Mouse (Mus musculus): ENCODE data around the gene Mylk.

The Mylk gene

DNA sequence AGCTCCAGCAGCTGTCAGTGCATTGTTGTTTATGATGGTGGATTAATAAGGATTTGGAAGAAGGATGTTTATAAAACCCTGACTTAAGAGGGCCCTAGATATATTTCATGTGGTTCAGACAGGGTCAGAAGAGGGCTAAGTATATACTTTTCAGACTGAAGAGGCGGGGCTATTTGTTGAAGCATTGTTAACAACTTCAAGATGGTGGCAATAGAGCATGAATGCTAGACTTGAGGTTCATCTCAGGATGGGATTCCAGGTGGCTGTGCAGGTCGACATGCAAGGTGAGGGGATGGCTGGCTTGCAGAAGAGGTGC is 240.0 kb downstream of the Mylk start:
- in situ Hi-C loops (cut with MboI): no loop called here

DNA sequence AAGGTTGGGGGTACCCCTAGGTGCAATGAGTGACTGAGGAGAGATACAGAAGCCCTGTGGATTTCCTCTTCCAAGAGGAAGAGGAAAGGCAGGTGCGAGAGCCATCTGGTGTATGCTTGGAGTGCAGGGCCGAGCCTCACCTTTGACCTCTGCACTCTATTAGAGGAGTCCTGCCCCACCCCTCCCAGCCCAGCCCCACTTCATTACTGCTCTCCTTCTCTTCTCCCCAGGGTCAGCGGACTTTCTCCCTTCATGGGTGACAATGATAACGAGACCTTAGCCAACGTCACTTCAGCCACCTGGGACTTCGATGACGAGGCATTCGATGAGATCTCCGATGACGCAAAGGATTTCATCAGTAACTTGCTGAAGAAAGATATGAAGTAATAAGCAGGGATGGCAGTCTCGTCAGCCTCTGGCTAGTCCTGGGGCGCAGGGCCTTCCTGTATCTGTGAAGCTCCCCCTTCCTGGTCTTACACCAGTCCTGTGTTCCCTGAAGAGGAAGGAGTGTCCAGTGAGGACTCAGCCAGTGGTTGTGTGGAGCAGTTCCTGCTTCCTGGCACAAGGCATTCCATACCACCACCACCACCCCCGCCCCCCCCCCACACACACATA is 241.3 kb downstream of the Mylk start:
- in situ Hi-C loops (cut with MboI): no loop called here

DNA sequence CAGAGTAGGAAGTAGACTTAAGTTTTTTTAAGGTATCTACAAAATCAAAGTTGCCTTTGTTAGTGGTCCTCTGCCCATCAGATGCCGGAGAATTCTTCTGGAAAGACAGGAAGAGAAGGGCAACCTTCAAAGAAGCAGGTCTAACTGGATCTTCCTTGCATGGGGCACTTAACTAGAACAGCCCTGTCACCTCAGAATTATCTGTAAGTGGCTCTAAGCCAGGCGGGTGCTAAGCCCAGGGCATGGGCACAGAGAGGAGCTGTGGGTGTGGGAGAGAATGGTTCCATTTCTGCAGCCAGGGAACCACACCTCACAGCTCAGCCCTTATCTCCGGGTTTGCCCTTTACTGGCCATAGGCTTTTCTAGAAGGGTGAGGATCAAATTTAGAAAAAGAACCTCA is 246.4 kb downstream of the Mylk start:
- in situ Hi-C loops (cut with MboI): no loop called here

- in situ Hi-C loops (cut with MboI): no loop called here
These were observed 247.8 kb downstream of the Mylk start for GRCm38 (mm10) chr16:34992854-34993253.

DNA sequence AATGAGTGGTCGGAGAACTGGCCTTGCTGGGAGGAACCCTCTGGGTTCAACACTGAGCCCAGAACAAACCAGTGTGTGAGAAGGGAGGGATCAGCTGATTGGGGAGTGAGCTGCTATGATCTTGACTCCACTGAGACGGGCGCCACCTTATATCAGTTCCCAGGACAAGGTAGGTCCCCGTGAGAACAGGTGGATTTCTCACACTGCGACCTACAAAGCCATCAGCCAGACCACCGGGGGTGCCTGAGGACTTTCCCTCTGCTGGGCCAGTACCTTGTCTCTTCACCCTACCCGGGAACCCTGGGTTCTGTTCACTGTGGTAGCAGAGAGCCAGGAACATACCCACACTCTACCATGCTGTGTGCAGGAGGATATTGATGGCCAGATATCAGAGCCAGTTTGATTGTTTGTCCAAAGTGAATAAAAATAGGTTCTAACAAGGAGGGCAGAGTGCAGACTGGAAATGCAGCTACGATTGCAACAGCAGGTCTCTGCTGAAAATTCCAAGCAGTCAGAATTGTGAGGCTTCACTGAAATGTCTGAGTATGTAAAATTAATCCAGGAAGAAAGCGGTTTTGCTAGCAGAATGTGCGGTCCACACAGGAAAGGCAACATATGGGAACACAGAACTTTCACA is 248.8 kb downstream of the Mylk start:
- in situ Hi-C loops (cut with MboI): no loop called here

- in situ Hi-C loops (cut with MboI): no loop called here
These were observed 249.7 kb downstream of the Mylk start for GRCm38 (mm10) chr16:34994641-34995141.

GRCm38 (mm10) chr16:34996133-34996532 is 251.1 kb downstream of the Mylk start:
- in situ Hi-C loops (cut with MboI): no loop called here

DNA sequence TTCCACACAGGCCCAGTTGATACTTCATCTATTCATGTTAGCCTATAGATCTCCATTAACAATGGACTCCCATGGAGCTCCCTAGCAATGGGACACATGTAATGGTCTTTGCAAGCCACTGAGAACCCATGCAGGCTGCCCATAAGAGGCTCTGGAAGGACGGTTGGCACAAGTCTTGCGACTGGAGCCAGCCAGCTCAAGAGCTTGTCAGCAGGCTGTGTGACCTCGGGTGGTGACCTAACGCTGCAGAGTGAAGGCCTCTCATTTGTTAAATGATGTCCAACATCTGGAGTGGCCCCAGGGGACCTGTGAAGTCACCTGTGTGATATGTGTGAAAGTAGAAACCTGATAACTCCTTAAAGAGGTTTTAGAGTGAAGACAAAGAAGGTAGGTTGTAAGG is 252.0 kb downstream of the Mylk start:
- in situ Hi-C loops (cut with MboI): no loop called here

GRCm38 (mm10) chr16:34997576-34997975 is 252.6 kb downstream of the Mylk start:
- in situ Hi-C loops (cut with MboI): no loop called here

DNA sequence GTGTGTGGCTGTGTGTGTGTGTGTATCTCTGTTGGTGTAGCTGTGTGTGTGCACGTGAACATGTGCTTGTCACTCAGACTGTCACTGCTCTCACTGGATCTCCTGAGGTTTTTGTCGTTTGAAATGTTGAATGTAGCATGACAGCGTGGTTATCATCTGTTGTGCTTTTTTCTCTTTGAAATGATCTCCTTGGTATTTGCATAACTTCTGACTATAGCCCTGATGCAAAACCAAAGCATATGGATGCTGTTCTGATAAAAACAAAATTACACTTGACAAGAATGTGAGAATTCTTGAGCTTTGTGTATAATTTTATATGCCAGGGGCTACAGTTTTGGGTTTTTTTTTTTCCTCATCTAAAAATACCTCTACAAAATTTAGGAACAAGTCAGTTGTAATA is 254.0 kb downstream of the Mylk start:
- in situ Hi-C loops (cut with MboI): no loop called here

- in situ Hi-C loops (cut with MboI): no loop called here
These were observed 255.0 kb downstream of the Mylk start for GRCm38 (mm10) chr16:34999986-35000385.

- in situ Hi-C loops (cut with MboI): no loop called here
These were observed 256.0 kb downstream of the Mylk start for GRCm38 (mm10) chr16:35000923-35001560.

- in situ Hi-C loops (cut with MboI): no loop called here
These were observed 259.3 kb downstream of the Mylk start for GRCm38 (mm10) chr16:35004356-35004755.

DNA sequence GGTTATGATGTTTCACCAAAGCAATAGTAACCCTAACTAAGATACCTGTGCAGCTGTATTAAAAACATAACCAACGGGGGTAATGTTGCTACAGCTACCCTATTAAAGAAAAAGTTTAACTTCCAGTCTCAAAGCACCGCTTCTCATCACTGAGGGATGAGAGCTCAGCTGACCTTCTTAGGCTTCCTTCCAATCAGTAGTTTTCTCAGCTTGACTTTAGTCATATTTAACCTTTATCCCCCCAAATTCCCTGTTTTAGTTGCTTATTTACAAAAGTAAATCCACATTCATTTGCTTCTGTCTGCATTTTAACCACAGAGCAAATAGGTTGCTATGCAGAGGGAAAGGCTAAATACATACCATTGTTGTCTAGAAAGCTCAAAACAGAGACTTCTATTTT is 259.7 kb downstream of the Mylk start:
- in situ Hi-C loops (cut with MboI): no loop called here

DNA sequence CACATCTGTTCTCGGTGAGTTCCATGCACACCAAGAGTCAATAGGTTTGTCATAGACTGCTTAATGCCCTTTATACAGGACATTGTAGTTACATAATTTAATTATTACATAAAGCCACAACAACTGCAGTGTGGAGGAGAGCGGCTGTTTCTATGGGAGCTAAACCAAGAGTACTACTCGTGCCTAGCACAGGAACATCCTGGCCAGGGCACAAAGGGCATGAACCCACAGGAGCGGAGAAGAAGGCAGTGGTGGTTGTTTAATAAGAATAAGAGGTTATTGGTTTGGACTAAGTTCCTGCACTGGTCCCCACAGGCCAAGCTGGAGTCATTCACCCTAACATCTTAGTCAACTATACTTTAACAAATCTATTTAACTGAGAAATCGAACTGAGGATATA is 261.2 kb downstream of the Mylk start:
- in situ Hi-C loops (cut with MboI): no loop called here

DNA sequence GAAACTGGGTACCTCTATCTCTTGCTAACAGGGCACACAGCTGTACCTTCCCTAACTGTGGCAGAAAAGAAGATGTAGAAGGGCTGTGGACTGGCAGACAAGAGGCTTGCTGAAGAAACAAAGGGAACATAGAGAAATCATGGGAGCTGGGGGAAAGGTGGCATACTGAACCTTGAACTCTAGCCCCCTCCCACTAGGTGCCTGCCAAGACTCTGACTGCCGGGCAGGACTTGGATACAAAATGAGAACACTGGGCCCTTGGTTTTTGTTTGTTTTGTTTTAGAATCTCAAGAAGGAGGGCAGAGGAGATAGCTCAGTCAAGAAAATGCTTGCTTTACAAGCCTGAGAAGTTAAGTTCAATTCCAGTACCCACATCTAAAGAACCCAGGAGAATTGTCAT is 262.4 kb downstream of the Mylk start:
- in situ Hi-C loops (cut with MboI): no loop called here

- in situ Hi-C loops (cut with MboI): no loop called here
These were observed 263.4 kb downstream of the Mylk start for GRCm38 (mm10) chr16:35008447-35008846.

DNA sequence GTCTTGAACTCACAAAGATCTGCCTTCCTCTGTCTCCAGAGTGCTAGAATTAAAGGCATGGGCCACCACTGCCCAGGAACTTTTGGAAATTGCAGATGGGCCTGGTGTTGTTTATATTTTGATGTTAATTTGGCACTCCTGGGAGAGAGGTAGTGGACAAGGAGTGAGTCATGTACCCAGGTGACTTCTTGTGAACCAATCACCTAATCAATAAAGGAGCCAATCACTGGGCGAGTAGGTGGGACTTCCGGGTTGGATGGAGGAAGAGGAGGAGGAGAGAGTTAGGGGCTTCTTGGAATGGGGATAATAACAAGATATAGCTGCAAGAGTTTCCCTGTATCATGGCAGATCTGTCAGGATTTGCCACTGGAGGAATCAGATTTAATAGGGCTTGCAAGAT is 268.5 kb downstream of the Mylk start:
- in situ Hi-C loops (cut with MboI): no loop called here

DNA sequence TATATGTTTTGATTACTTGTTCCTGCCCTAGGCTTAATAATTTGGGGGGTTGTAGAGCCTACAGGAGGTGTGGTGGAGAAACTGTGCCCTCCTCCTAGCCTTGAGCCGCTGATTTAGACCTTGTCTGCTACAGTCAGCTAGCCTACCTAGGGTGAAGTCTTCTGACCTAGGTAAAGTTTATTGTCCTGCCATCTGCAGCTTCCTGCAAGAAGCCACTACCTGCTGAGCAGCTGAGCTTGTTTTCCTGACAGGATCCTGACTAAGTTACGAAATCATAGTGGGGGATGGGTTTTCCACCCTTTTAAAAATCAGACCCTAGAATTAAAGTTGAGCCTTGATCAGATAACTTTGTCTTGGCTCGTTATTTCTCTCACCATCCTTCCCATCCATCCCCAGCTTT is 271.5 kb downstream of the Mylk start:
- in situ Hi-C loops (cut with MboI): no loop called here

DNA sequence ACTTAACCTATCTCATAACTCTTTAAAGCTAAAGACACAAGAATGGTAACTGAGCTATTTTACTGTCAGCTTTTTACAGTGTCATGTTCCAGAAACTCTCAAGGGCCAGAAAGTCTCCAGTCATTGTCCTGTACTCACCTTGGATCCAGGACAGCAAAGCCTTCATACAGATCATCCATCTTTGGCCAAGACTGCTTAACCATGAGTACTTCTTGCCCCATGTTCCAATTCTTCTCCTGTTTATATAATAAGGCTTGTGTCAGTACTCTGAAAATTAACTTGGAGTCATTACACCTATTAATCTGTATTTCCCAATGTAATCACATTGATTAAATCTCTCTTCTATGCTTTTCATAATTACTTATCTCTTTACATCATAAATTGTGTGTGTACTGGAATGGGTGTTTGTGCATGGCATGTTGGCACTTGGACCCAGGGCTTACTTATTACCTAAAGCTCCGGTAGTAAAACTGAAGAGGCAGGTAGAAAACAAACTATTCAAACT is 273.5 kb downstream of the Mylk start:
- in situ Hi-C loops (cut with MboI): no loop called here

- in situ Hi-C loops (cut with MboI): no loop called here
These were observed 276.9 kb downstream of the Mylk start for GRCm38 (mm10) chr16:35021903-35022241.

DNA sequence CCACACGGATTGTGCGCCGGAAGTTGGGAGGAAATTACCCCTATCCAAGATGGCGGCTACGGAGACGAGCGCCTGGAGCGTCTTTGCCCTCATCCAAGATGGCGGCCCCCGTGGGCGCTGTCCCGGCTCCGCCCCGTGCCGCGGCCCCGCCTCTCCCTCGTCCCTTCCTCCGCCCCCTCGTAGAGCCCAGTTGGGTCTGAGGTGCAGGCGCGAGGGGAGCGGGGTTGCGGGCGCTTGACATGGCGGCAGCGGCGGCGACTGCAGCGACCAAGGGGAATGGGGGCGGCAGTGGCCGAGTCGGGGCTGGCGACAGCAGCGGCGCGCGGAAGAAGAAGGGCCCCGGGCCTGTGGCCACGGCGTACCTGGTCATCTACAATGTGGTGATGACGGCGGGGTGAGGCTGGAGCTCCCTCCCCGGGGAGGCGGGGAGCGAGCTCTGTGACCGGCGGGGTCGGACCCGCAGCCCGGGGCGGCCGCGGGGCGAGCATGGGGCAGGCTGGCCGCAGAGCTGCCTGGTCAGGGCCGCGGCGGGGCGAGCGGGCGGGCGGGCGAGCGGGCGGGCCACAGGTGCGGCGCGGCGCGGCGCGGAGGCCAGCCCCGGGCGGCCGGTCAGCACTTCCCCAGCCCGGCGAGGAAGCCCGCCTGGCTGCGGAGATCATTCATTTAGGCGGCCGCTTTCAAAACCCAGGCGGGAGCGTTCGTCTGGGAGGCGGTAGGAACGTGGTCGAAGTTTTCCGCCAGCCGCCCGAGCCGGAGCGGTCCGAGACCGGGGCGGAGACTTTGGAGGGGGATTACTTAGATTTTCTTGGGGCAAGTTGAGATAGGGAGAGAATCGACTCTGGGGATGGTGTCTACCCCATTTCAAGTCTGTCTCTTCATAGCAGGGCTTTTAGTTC is 277.5 kb downstream of the Mylk start, which contains the start of gene Hacd2:
Gene Hacd2 (plus strand): TSS at position 187 of the 896 bp plus-strand sequence.
- in situ Hi-C loops (cut with MboI): no loop called here
